Mouse (Mus musculus) T-helper 17 cell (primary cell): ENCODE results near the gene Gm8257.
"Not testable (repeated sequence)": the region's sequence is repeated elsewhere in the genome, so short reads cannot be mapped to it uniquely, and the experiment has no call there.

ENCODE experiments used
- in situ Hi-C, 2 experiments: fragments of 300-600 bp; cut with MboI, MseI; formaldehyde crosslinking; loops; 1 replicate in 1 of 2; 2 replicates in 1 of 2; pipeline ENCODE4 v1.15.1; 2025; ENCODE audit warnings: high pct_unique_total_duplicates in 2 of 2

The Gm8257 gene

DNA sequence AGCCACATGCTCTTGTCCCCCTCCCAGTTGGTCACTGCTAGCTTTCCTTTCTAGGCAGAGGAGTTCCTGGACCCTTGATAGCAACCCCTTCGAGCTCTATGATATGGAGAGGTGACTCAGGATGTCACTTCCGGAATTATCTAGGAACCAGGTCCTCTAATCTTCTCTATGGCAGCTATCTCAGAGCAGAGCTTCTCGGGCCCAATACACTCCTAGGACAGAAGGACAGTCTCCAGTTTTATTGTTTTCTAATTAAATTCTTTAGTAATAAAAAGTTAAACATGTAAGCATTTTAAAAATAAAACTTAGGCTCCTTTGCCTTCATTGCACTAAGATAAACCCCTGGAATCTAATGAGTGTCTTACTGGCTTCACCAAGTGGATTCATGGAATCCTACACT is at the start of gene Gm8257:
Gm8257 (minus strand) TSS at position 101 of the 400 bp plus-strand sequence.
- in situ Hi-C loops: loop anchor here in 1 of 2 experiments (25.0 kb wide), 1 partner anchor 1319 kb away; no protein-coding TSS in a partner anchor

DNA sequence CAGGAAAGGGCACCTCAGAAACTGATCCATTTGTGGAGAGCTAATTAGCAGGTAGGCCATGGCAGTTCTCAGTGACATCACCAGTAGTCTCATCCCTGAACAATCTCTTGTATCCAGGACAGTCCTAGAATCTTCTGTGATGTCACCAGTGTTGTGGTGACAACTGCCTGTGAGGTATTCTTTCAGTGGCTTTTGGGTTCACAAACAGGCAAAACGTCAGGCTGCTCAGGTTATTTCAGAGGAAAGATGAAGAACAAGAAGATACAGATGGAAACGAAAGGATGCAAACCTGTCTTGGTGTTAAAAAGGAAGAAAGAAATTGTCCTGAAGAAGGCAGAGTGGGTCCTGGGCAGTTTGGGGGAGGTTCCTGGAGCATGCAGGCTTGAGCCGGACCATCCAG is 44.0 kb upstream of the Gm8257 start, which contains the start of gene Gm8267:
Gm8267 (minus strand) TSS at position 101 of the 400 bp plus-strand sequence.
- in situ Hi-C loops: no loop called here

DNA sequence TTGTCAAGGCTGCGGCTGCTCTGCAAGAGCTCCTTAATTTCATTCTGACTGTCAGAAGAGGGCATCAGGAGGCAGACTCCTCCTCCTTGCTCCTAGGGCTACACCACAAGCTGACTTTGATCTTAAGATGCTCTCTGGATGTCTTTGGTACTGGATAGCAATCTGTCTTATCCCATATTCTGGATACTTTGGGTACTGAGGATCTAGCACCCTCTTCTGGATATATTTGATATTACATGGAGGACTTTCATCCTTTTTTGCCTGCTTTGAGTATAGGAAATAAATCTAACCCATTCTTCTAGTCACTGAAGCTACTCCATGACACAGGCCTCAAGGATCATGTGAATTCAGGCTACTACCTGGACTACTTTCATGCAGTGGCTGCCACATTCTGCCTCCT is 36.5 kb upstream of the Gm8257 start:
- in situ Hi-C loops: not testable (repeated sequence)

DNA sequence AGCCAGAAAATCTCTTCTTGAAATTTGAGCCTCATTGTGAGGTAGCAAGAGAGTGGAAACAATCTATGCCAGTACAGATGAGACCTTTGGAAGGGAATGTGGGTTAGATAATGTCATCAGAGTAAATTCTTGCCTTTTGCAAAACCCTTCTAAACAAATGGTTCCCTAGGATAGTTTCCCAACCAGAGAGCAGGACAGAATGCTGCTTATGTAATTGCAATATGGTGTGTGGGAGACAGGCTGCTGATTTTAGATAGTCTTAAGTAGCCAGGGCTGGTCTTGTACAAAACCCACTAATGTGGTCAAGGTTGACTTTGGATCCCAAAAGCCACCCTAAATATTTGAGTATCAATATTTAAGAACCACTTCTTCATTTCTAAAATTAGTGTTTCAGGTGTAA is 24.5 kb upstream of the Gm8257 start:
- in situ Hi-C loops: not testable (repeated sequence)

DNA sequence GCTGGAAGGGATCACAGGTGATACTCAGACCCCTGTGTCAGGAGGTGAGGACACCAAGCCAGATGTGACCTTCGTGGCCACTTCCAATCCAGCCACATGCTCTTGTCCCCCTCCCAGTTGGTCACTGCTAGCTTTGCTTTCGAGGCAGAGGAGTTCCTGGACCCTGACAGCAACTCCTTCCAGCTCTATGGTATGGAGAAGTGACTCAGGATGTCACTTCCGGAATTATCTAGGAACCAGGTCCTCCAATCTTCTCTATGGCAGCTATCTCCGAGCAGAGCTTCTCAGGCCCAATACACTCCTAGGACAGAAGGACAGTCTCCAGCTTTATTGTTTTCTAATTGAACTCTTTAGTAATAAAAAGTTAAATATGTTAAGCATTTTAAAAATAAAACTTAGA is 78.5 kb downstream of the Gm8257 start, which contains the start of gene Gm5624:
Gm5624 (minus strand) TSS at position 202 of the 400 bp plus-strand sequence.
- in situ Hi-C loops: not testable (repeated sequence)
